Mouse (Mus musculus) retina, postnatal 1 day (tissue): ENCODE data around the gene Mbnl1.

ENCODE experiments used
- DNase-seq: peaks from one replicate; pipeline ENCODE4 v3.0.0-alpha.2; 2012

The Mbnl1 gene

DNA sequence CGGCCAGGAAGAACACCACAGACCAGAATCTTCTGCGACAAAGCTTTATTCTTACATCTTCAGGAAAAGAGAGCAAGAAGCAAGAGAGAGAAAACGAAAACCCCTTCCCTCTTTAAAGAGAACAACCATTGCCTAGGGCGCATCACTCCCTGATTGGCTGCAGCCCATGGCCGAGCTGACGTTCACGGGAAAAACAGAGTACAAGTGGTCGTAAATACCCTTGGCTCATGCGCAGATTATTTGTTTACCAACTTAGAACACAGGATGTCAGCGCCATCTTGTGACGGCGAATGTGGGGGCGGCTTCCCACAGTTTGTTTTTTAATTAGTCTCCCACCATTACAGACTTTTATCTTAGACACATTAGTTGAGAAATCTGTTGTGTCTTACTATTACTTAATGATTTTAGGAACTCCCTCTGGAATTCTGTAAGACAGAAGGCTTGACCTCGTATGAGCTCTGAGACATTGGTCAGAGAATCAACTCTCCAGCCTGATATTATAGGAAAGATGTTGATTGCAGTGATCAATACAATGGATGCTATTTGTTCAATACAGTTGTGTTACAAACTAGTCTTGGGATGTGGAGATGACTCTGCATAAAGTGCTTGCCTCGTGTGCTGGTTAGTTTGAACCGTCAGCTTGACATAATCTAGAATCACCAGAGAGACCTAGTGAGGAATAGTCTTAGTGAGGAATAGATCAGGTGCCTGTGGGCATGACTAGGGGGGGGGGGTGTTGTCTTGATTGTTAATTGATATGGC is 22.3 kb downstream of the Mbnl1 start:
- peak; percentile 36 for DNase-seq

GRCm38 (mm10) chr3:60496197-60496596 is 23.6 kb downstream of the Mbnl1 start:
- DNase-seq, result no peak

GRCm38 (mm10) chr3:60498151-60498550 is 25.5 kb downstream of the Mbnl1 start:
- no peak for DNase-seq

GRCm38 (mm10) chr3:60498646-60499045 is 26.0 kb downstream of the Mbnl1 start:
- no peak for DNase-seq

- DNase-seq, result no peak
Measured at GRCm38 (mm10) chr3:60499157-60499578, 26.5 kb downstream of the Mbnl1 start.

DNA sequence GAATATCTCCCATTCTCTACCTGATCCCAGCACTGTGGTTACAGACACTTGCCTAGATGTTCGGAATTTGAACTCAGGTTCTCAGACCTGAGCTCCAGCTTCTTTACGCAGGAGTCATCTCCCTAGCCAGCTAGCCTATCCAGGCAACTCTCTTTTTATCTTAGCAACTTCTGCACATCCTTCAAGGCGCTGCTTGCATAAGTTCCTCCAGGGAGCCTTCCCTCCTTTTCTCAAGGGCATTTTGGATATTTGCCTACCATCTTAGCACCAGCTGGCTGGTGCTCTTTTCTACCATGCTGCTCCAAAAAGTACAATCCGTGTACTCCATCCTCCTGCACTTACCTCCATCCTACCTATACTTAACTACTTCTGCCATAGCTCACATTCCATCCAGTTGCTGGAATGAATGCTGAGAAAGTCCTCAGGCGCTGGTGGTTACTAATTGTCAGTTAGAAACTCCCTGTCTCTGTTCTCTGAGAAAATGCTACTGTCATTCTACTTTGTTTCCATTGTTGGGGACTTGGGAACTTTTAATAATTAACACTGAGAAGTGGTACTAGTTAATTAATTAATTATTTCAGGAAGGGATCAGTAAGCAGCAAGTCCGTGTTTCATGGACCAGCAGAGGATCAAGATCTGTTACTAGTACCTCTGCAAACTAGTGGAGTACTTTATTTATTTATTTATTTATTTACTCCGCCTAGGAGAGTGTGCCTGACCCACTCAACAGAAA is 27.3 kb downstream of the Mbnl1 start:
- DNase-seq, result peak; percentile 57

DNA sequence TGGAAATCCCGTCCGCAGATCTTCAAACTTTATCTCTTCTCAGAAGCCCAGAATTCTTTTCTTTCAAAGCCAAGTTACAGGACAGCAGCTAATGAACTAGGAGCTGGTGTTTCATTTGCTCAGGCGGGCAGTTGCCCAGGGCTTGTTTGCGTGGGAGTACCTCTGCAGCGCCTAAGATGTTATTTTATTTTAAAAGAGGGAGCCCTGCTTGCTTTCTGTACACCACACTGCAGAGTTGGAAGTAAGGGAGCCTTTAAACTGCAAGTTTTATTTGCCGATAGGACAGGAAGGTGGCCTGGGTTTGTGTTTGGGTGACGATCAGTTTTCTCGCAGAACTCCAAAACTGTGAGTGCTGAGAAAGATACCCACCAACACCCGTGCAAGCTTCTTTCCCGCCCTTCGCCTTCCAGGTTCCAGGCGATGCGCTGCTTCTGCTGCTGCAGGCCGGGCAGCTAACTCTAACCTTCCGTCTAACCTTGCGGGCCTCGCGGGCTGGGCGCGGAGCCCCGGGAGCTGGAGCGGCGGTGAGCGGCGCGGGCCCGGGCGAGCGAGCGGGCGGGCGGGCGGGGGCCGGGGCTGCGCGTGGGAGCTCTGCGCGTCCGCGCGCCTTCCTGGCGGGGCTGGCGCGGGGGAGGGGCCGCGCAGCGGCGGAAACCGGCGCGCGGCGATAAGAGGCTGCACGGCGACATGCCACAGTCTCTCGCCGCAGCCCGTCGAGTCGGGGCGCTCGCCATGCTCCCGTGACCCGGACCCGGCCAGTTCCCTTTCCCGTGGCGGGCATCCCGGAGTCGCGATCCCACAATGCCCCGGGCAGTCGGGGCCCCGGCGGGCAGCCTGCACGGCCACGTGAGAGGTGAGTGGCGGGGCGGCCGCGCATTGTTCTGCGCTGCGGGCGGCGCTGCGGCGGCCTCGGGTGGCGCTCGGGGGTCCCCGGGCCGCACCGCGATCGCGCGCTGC is 28.2 kb downstream of the Mbnl1 start:
- peak; percentile 83 for DNase-seq

- peak; percentile 66 for DNase-seq
Measured at GRCm38 (mm10) chr3:60501561-60502151, 29.0 kb downstream of the Mbnl1 start.

GRCm38 (mm10) chr3:60502155-60502987 is 29.7 kb downstream of the Mbnl1 start:
- DNase-seq, result peak; percentile 67

- no peak for DNase-seq
Measured at GRCm38 (mm10) chr3:60503196-60503595, 30.6 kb downstream of the Mbnl1 start.

- DNase-seq, result peak; percentile 57
Measured at GRCm38 (mm10) chr3:60504775-60505430, 32.3 kb downstream of the Mbnl1 start.

DNA sequence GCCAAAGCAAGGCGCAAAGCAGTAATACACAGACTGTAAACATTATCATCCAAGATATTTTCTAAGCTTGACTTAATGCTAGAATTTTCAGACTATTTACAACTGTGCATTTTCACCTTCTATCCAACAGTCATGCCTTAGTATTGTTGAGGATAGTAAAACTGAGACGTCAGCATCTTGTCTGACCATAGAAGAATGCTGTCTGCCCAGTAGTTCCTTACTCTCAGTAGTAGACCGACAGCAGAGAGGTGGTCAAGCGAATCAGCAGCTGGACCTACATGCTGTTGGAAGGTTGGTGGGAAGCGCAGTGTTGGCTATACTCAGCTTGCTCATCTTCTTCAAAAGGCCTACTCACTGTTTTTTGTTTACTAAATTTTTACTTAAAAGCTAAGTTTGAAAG is 34.2 kb downstream of the Mbnl1 start:
- no peak for DNase-seq

GRCm38 (mm10) chr3:60507496-60507895 is 34.9 kb downstream of the Mbnl1 start:
- no peak for DNase-seq

GRCm38 (mm10) chr3:60507979-60508378 is 35.3 kb downstream of the Mbnl1 start:
- DNase-seq, result no peak

DNA sequence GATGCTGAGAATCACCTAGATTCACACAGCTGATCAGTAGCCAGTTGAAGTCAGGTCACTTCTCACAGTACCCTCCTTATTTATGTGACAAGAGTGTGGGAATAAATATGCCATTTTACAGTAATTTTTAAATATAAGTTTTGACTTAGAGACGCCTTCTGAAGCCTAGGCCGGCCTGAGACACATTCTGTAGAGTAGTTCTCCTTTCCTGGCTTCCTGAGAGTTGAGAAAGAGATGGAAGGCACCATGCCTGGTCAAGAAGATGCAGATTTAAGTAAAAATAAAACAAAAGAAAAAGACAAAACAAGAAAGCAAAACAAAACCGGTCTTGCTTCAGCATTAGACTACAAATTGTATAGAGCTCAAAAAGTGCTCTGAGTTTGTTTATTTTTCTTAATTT is 38.6 kb downstream of the Mbnl1 start:
- no peak for DNase-seq

DNA sequence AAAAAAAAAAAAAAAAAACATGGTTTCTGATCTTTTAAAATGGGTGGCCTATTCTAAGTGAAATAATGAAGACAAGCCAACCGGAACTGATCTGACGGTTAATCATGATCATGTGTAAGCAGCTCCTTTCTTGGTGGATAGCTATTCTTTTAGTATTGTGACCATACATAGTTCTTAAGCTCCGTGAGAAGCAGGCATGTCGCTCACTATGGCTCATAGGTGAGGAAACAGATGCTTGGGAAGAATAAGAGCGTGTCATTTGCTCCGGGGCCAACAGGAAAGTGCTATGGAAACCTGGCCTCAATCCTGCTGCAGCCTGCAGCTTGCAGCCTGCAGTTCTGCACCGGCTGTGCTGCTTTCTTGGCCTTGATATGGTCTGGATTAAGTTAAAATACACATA is 40.7 kb downstream of the Mbnl1 start:
- DNase-seq, result no peak

GRCm38 (mm10) chr3:60513746-60514145 is 41.1 kb downstream of the Mbnl1 start:
- no peak for DNase-seq

DNA sequence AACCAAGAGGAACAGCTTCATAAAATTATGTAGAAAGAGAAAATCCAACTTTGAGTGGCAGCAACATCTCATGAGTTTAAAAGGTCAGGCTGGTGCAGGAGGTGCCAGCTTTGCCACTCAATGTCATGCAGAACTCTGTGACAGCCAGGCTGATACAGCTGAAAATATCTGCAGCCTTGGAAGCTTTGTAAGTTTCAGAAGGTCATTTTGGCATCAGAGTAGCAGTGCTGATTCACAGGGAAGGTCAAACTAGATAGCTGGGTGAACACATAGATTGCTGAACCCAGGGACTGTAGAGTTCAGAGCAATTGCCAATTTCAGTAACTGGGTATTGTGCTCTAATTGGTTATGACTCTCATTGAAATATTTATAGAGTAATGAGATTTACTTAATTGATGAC is 42.8 kb downstream of the Mbnl1 start:
- DNase-seq, result no peak

GRCm38 (mm10) chr3:60516054-60516674 is 43.5 kb downstream of the Mbnl1 start:
- peak; percentile 45 for DNase-seq

DNA sequence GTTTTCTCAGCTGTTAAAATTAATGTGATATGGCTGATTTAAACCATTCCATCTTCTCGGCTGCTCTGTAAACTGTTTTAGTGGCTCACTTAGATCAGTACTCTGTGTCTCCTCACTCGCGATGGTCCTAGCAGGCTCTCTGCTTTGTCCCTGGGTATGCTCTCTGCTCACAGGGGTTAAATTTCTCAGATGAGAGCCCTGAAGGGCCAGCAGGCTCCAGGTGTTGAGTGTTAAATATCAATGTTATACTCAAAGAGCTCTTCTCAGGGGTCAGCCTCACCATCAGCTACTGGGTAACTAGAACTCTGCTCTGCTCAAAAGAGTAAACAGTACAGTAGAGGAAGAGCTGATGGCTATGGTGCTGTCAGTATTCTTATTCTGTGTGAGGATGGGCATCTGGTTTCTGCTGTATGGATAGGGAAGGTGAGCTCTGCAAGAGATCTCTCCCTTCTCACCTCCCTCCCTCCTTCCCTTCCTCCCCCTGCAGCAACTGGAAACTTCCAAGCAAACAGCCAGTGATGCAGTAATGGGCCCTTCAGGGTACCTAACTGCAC is 44.7 kb downstream of the Mbnl1 start:
- DNase-seq, result no peak
